Mouse (Mus musculus) pancreas, adult 10 weeks (tissue): ENCODE results near the gene Mex3b. TPM values are rescaled to one million over a fixed set of nuclear protein-coding genes. Genes with fewer than 3 reads are reported as not detected.

Source experiments
- polyA plus RNA-seq: library from polyadenylated mRNA; stranded (reverse); fragments of 350-450 nt; fragmentation: Illumina TruSeq; extraction: RNeasy Lipid Tissue Mini Kit (QIAGEN cat#74804); gene quantifications from one replicate; pipeline ENCODE4 v1.2.3, GENCODE M21; 2015; ENCODE audit warnings: low read depth, low replicate concordance; ENCODE audit not compliant: insufficient read depth

Mex3b gene
- 0.46 TPM for polyA plus RNA-seq

DNA sequence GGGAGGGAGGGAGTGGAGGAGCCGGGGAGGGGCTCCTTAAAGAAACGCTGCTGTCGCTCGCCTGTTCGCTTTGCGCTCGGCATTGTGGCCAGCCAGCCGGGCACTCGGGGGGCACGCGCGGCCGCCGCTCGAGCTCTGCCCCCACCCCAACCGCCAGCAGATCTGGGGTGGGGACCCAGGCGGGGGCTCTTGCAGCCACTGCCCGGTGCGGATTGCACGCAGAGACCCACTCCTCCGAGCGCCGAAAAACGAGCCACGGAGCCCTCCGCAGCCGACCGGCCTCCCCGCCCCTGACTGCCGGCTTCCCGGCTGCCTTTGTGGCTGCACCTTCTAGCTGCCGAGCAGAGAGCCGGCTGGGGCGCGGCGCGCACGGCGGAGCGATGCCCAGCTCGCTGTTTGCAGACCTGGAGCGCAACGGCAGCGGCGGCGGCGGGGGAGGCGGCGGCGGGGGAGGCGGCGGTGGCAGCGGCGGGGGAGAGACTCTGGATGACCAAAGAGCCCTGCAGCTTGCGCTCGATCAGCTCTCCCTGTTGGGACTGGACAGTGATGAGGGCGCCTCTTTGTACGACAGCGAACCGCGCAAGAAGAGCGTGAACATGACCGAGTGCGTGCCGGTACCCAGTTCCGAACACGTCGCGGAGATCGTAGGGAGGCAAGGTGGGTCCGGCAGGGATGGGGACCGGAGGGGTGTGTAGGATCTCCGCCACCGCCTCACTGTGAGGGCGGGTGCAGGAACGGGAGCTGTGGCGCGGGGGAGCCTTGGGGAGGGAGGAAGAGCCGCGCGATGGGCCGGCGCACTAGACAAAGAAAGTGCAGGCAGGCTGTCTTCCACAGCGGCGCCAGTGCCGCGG, at the start of gene Mex3b:
Gene Mex3b (plus strand): TSS at position 63 of the 851 bp plus-strand sequence.

Other genes with a start within 250 kb of the Mex3b start
- 1.3 TPM for gene Saxo2, start 218.8 kb upstream of the Mex3b start, polyA plus RNA-seq
- 2.5 TPM for gene Efl1, start 218.7 kb upstream of the Mex3b start, polyA plus RNA-seq